Mouse (Mus musculus) lung, embryonic 15.5 days (tissue): ENCODE results near the gene Prcp. TPM values are rescaled to one million over a fixed set of nuclear protein-coding genes. Genes with fewer than 3 reads are reported as not detected.
"Not testable (repeated sequence)": the region's sequence is repeated elsewhere in the genome, so short reads cannot be mapped to it uniquely, and the experiment has no call there.

Source experiments
- ATAC-seq: fragments of 200-750 bp; cut with Nextera tagmentation; 2 replicates; pipeline ENCODE4 v1.8.0; 2017; ENCODE audit warnings: moderate number of reproducible peaks, borderline replicate concordance; ENCODE audit not compliant: low FRiP score, low TSS enrichment; ENCODE audit errors: extremely low read depth
- H3K27ac ChIP-seq: fragments of 300-500 bp; sonication (generic); 2 replicates; pipeline ENCODE4 v1.5.1; 2015; ENCODE audit warnings: moderate library complexity, mild to moderate bottlenecking, inconsistent platforms
- H3K27me3 ChIP-seq: fragments of 300-500 bp; sonication (generic); 2 replicates; pipeline ENCODE4 v1.6.1; 2015; ENCODE audit warnings: inconsistent platforms
- H3K36me3 ChIP-seq: fragments of 300-500 bp; sonication (generic); 2 replicates; pipeline ENCODE4 v1.6.1; 2015; ENCODE audit warnings: inconsistent platforms
- H3K4me1 ChIP-seq: fragments of 300-500 bp; sonication (generic); 2 replicates; pipeline ENCODE4 v1.6.1; 2015; ENCODE audit warnings: inconsistent platforms
- H3K4me2 ChIP-seq: fragments of 300-500 bp; sonication (generic); 2 replicates; pipeline ENCODE4 v1.6.1; 2015; ENCODE audit warnings: inconsistent platforms, mild to moderate bottlenecking, moderate library complexity
- H3K4me3 ChIP-seq: fragments of 300-500 bp; sonication (generic); 2 replicates; pipeline ENCODE4 v1.5.1; 2015; ENCODE audit warnings: mild to moderate bottlenecking, inconsistent platforms
- H3K9ac ChIP-seq: fragments of 300-500 bp; sonication (generic); 2 replicates; pipeline ENCODE4 v1.6.1; 2015; ENCODE audit warnings: inconsistent platforms
- H3K9me3 ChIP-seq: fragments of 300-500 bp; sonication (generic); 2 replicates; pipeline ENCODE4 v1.6.1; 2016; ENCODE audit warnings: inconsistent platforms
- WGBS: fragments of 180-500 bp; shearing (Covaris S2); methylation state at CpG from one replicate; pipeline ENCODE4 v1.1.7; 2015; 5-methylcytosine and 5-hydroxymethylcytosine counted together
- polyA plus RNA-seq: library from polyadenylated mRNA; unstranded; fragments of >200 nt; fragmentation: Nextera tagmentation; extraction: Ambion mirVana; gene quantifications from 2 replicates; pipeline ENCODE4 v1.2.1, GENCODE M21; 2015

The Prcp gene
- polyA plus RNA-seq, 1 experiment from 2014 or later, result 43.1 TPM

DNA sequence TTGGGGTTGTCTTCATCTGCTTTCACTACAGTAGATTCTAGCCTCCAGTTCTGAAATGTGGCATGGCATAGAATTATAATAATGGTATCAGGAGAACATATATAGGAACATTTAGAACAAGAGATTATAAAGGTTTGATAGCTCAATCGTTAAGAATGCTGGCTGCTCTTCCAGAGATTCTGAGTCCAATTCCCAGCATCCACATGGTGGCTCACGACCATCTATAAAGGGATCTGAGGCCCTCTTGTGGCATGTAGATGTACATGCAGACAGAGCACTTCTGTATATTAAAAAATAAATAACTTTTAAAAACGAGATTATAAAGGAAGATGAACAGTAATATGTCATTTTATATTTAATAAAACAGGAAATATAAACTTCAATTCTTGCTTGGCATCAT is 19.2 kb downstream of the Prcp start:
- Histone ChIP-seq H3K4me3 (no peak overlapping the region), H3K9me3 (no peaks in the 10 kb centered on the region), H3K4me2 (no peak overlapping the region), H3K36me3 (no peaks in the 10 kb centered on the region), H3K4me1 (no peaks in the 10 kb centered on the region), H3K9ac (no peak overlapping the region), H3K27ac (no peak overlapping the region), H3K27me3 (no peaks in the 10 kb centered on the region)
- no peak for ATAC-seq
- 42% methylated on average over 3 of the region's 3 CpGs for WGBS

DNA sequence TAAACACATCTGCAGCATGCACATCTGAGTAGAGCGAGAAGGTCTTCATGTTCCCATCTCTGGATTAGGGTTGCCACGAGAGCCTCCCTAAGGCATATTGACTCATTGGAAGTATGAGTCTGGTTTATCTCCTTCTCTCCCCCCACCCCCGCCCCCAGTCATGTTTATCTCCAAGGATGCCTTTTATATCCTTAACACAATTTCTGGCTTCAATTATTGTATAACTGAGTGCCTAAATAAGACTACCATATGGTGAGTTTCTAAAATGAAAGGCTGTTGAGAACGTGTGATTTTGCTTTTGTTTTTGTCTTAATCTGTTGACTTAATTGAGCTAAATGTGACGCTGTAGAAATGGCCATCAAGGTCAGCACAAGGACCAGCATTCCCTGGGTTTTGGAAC is 21.8 kb downstream of the Prcp start:
- Histone ChIP-seq H3K4me2 (no peak overlapping the region), H3K4me3 (no peak overlapping the region), H3K27me3 (no peaks in the 10 kb centered on the region), H3K9me3 (no peaks in the 10 kb centered on the region), H3K27ac (no peak overlapping the region), H3K9ac (no peak overlapping the region), H3K36me3 (no peaks in the 10 kb centered on the region), H3K4me1 (no peaks in the 10 kb centered on the region)
- 66% methylated on average over 5 of the region's 5 CpGs for WGBS
- ATAC-seq, result no peak

DNA sequence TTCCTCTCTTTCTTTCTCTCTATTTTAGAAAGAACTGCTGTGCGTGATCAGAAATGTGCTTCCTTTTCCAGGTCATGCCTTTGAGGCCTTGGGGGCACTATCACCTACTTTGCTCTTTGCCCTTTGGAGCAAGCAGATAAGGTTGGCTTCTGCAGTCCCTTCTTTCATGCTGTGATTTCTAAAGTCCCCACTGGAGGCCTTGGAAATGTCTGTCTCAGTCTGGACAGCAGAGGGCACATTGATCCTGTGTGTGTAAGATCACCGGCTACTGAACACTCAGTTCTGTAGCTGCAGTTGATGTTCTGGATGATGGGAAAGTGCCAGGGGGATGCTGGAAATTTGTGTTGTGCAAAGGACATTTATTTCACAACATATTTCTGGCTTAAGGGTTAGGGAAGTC is 22.8 kb downstream of the Prcp start:
- WGBS, result 54% methylated on average over 2 of the region's 2 CpGs
- H3K9me3 ChIP-seq, result no peaks in the 10 kb centered on the region
- ATAC-seq, result no peak
- H3K9ac ChIP-seq, result no peak overlapping the region
- no peaks in the 10 kb centered on the region for H3K27me3 ChIP-seq
- H3K27ac ChIP-seq, result no peak overlapping the region
- no peak overlapping the region for H3K4me3 ChIP-seq
- no peak overlapping the region for H3K4me2 ChIP-seq
- H3K36me3 ChIP-seq, result no peaks in the 10 kb centered on the region
- no peaks in the 10 kb centered on the region for H3K4me1 ChIP-seq

DNA sequence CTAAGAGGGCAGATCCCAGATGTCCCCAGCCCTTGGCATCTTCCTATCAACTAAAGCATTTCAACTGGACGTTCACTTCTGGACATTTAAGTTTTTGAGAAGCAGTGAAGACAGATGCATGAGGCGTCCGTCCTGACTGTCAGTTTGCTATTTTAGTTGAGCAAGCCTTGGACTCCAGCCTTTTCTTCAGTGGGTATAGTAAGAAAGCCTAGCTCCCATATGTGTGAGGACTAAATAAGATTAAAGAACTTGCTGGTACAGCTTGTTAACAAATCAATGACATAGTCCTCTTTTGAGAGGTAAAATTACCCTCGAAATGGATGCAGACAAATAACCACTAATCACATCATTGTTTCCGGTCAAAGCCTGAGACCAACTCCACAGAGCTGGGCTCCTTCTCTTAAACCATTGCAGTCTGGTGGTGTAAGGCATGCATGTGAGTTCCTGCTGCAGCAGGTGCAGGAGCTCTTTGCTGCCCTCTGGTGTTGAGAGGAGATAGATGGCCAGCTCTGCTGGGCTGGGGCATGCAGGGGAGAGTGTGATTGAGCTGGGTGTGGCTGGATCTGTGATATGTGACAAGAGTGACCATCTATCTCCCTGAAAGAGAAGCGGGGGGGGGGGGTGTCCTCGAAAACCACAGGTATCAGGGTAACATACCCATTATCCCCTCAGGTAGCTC is 29.2 kb downstream of the Prcp start:
- peak; percentile 81 for ATAC-seq
- Histone ChIP-seq H3K9me3 (no peaks in the 10 kb centered on the region), H3K4me1 (no peaks in the 10 kb centered on the region), H3K27ac (no peak overlapping the region), H3K9ac (no peak overlapping the region), H3K27me3 (no peaks in the 10 kb centered on the region), H3K36me3 (no peaks in the 10 kb centered on the region), H3K4me3 (no peak overlapping the region), H3K4me2 (no peak overlapping the region)
- WGBS, result 43% methylated on average over 7 of the region's 7 CpGs

DNA sequence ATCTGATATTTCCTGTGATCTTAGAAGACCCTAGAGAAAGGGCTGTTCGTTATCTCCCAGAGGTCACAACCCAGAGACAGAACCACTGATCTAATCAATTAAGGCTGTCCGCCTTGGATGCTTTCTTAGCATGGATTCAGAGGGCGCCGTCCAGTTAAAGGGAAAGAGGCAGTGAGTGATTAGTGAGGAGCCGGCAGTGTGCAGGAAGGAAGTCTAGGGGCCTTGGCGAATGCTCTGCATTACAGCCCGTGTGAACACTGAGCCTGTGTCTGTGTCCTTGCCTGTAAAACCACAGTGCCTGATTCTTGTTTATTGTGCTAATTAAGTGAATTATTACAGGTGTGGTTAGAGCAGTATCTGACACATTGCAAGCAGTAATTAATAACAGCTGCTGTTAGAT is 30.0 kb downstream of the Prcp start:
- H3K27ac ChIP-seq, H3K36me3 ChIP-seq, H3K4me2 ChIP-seq, ATAC-seq, H3K4me1 ChIP-seq, H3K4me3 ChIP-seq, H3K9ac ChIP-seq, H3K27me3 ChIP-seq, H3K9me3 ChIP-seq: not testable (repeated sequence)
- 26% methylated on average over 7 of the region's 7 CpGs for WGBS

DNA sequence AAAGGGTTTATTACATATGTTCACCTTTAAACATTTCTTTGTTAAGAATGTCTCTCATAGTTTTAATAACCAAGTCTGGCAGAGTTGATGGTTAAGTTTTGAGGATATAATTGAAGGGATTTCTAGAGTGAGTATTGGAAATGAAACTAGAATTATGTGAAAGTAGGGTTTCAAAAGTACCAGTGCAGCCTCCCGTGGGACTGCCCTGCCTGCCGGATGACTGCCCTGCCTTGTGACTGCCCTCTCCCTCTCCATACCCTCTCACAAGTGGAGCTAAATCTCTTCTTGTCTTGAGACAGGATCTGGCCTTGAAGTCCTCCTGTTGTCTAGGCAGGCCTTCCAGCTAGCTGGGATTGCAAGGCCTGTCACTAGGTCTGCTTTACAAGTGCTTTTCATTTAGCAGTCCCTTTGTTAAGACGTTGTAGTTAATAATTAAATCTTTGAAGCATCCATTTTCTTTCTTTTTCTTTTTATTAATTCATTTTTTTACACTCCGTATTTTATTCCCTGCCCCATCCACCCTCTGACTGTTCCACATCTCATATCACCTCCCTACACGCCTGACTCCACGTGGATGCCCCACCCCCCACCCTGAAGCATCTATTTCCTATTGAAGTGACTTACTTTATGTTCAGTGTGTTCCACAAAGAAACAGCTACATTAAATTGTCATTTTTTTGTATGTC is 46.0 kb downstream of the Prcp start:
- H3K9ac ChIP-seq, result no peak overlapping the region
- H3K27ac ChIP-seq, result no peak overlapping the region
- no peak overlapping the region for H3K4me3 ChIP-seq
- H3K4me2 ChIP-seq, result no peak overlapping the region
- H3K36me3 ChIP-seq, result 0 out of 2 replicates have a peak, but pooled peaks cover 3% of the 10 kb centered on the region
- H3K4me1 ChIP-seq, result no peaks in the 10 kb centered on the region
- ATAC-seq, result no peak
- H3K27me3 ChIP-seq, result no peaks in the 10 kb centered on the region
- WGBS, result 66% methylated on average over 6 of the region's 6 CpGs
- H3K9me3 ChIP-seq, result no peaks in the 10 kb centered on the region

DNA sequence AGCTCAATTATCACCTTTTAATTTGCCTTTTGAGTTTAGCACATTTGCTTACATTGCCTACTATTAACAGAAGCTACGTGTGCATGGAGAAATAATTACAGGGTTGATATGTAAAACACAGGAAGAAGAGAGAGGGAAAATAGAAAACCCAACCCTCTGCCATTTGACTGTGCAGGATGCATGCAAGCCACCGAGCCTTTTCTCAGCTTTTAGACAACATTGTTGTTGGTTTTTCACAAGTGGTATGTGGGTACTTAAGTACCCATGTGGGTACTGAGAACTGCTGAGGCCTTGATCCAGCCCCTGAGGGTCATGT is 46.5 kb downstream of the Prcp start:
- Histone ChIP-seq H3K27ac (no peak overlapping the region), H3K4me1 (no peaks in the 10 kb centered on the region), H3K27me3 (no peaks in the 10 kb centered on the region), H3K4me2 (no peak overlapping the region), H3K9me3 (no peaks in the 10 kb centered on the region), H3K9ac (no peak overlapping the region), H3K36me3 (0 out of 2 replicates have a peak, but pooled peaks cover 3% of the 10 kb centered on the region), H3K4me3 (no peak overlapping the region)
- WGBS, result 62% methylated on average over 2 of the region's 2 CpGs
- ATAC-seq, result no peak

DNA sequence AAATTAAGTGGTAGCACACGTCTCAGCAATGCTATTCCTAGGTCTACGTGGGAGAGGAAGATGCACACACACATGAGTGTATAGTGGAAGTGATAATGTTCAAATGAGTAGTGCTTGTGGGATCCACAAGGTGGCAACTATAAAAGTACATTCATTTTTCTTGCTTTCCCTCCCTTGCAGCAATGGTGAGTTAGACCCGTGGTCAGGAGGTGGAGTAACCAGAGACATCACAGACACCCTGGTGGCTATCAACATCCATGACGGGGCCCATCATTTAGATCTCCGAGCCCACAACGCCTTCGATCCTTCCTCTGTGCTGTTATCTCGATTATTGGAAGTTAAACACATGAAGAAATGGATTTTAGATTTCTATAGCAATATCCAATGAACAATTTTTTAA is 58.5 kb downstream of the Prcp start:
- Histone ChIP-seq H3K36me3 (no peaks in the 10 kb centered on the region), H3K4me2 (no peak overlapping the region), H3K4me3 (no peak overlapping the region), H3K27me3 (no peaks in the 10 kb centered on the region), H3K9me3 (no peaks in the 10 kb centered on the region), H3K9ac (no peak overlapping the region), H3K27ac (no peak overlapping the region), H3K4me1 (no peaks in the 10 kb centered on the region)
- 69% methylated on average over 8 of the region's 8 CpGs for WGBS
- ATAC-seq, result no peak

DNA sequence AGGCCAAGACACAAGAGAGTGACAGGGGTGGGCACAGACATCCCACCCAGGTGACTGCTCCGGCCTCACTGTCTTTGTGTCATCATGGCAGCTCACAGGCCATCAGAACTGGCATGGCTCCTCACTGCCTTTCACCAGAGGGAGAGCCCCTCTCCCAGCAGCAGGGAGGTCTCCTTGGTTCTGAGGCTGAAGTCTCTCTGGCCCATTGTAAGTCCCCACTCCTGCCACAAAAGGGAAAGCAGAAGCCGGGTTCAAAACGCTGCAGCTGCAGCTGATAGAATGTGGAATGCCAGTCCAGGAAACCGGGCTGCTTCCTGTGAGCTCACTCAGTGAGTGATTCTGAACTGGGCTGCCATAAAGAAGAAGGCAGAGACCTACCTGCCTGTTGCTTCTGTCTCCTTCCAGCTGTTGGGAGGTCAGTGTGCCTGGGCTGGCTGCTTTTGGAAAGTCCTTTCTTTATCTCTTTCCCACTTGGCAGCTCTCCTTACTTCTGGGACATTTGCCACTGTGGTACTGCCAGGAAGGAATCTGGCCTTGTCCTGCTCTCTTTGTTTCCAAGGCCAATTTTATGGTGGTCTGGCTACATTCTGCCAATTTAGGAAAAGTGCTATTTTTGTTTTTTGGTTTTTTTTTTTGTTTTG is 59.2 kb downstream of the Prcp start:
- H3K9ac ChIP-seq, H3K4me2 ChIP-seq, H3K9me3 ChIP-seq, H3K27me3 ChIP-seq, H3K4me3 ChIP-seq, ATAC-seq, H3K36me3 ChIP-seq, H3K4me1 ChIP-seq, H3K27ac ChIP-seq: not testable (repeated sequence)
- WGBS, result 55% methylated on average over 4 of the region's 4 CpGs

DNA sequence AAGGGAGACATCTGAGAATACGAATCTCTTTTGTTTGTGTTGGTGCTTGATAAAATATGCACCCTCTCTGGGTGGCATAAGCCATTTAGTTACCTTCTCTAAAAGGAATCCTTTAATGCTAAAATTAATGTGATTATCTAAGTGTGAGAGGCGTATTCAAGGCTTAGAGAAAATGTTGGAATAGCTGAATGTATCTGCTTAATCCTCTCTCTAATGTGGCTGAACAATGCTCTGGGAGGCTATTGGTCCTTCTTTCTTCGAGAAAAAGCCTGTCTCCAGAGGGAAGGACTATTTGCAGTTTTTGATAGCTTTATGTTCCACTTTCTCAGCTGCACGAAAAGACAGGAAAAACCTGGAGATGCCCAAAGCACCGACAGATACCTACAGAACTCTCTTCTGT is 62.5 kb downstream of the Prcp start:
- H3K9me3 ChIP-seq, result no peaks in the 10 kb centered on the region
- WGBS, result 56% methylated on average over 5 of the region's 5 CpGs
- H3K9ac ChIP-seq, result no peak overlapping the region
- H3K27me3 ChIP-seq, result no peaks in the 10 kb centered on the region
- H3K4me2 ChIP-seq, result no peak overlapping the region
- ATAC-seq, result no peak
- H3K4me1 ChIP-seq, result no peaks in the 10 kb centered on the region
- H3K4me3 ChIP-seq, result no peak overlapping the region
- no peaks in the 10 kb centered on the region for H3K36me3 ChIP-seq
- no peak overlapping the region for H3K27ac ChIP-seq

DNA sequence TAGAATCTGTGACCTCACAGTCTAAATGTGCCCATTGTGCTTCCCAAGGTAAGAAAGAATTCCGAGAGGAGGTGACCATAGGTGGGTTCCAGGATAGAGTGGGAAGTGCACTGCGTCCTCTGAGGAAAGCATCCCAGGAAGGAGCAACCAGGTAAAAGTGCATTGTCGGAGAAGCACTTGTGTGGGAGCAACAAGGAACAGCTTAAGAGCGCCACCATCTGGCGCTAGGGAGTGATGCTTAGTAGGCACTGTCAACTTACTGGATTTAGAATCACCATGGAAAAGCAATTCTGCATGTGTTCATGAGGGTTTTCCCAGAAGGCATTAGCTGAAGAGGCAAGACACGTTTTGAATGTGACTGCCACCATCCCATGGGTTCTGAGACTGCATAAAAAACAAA is 63.7 kb downstream of the Prcp start:
- Histone ChIP-seq H3K4me1 (no peaks in the 10 kb centered on the region), H3K36me3 (no peaks in the 10 kb centered on the region), H3K27me3 (no peaks in the 10 kb centered on the region), H3K27ac (no peak overlapping the region), H3K9ac (no peak overlapping the region), H3K9me3 (no peaks in the 10 kb centered on the region), H3K4me3 (no peak overlapping the region), H3K4me2 (no peak overlapping the region)
- ATAC-seq, result no peak
- WGBS, result 26% methylated on average over 6 of the region's 6 CpGs

DNA sequence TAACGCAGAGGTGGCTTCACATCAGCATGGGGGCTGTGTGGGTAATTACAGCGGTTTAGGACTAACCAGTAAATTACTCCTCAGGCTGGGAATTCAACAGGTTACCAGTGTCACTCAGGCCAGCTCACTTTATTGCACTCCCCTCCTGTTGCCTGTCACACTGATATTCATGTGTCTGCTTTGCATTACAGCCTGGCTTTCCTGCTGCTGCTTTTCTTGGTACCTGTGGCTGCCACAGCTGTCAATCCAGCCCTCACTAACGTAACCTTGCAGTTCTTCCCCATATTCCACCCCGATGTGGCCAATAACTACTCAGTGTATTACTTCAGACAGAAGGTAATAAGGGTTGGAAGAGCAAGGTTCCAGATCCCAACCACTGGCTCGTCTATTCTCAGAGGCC is 65.5 kb downstream of the Prcp start:
- ATAC-seq, result no peak
- Histone ChIP-seq H3K27ac (no peak overlapping the region), H3K9me3 (no peaks in the 10 kb centered on the region), H3K4me2 (no peak overlapping the region), H3K36me3 (no peaks in the 10 kb centered on the region), H3K4me1 (no peaks in the 10 kb centered on the region), H3K4me3 (no peak overlapping the region), H3K27me3 (no peaks in the 10 kb centered on the region), H3K9ac (no peak overlapping the region)
- WGBS, result 70% methylated on average over 5 of the region's 5 CpGs
